Mouse (Mus musculus) heart, adult 9 months (tissue): ENCODE measurements around the gene Tmem150c.

Experiments used
- DNase-seq, 2 experiments: peaks; one replicate each; pipeline ENCODE4 v3.0.0; 2022; ENCODE audit warnings: low spot score in 2 of 2

Gene Tmem150c

DNA sequence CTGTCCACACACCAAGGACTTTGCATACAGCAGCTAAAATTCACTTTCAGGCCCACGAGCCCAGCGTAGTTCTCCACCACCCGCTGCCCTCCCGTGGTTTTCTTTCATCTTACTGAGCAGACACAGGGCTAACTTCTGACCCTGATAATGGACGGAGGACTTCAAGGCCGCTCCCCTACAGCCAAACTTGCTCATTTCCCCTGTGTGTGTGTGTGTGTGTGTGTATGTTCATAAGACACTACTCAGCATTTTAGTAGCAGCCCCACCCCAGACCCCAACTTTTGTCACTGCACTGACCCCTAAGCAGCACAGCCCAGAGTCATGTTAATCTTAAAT lies at the start of gene Tmem150c:
Tmem150c (minus strand) TSS at position 171 of the 336 bp plus-strand sequence.
- DNase-seq = no peak

DNA sequence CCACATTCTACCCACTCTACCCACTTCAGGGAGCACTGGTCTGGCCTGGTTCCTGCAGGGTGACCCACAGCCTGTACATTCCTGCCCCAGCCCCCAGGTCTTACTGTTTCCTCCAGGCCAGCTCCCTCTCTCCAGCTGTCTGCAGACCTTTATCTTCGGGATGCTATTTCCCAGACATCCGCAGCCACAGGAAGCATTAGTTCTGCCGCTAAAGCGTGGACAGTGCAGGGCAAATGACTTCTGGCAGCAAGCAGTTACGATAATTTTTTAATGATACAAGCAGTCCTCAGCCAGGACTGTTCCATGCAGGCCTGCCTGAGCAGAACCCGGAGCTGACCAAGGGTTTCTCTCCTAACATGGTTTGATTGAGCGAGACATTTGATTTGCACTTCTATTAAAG lies 49.5 kb upstream of the Tmem150c start:
- DNase-seq = no peak

DNA sequence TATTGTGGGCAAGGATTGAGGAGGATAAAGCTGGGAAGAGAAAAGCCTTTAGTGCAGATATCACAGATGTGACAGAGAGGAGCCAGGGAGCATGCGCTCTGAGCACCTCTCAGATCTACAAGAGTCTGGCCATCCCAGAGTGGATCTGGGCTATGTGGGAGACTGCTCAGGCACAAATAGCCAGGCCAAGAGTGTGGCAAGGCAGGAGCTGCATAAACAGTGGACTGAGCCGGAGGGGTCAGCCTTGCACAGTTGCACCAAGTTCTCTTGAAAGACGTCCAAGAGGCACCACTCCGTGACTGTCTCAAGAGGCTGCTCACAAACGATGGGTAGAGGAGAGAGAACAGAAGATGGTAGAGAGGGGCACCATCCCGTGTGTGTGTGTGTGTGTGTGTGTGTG lies 47.1 kb upstream of the Tmem150c start:
- DNase-seq = no peak

DNA sequence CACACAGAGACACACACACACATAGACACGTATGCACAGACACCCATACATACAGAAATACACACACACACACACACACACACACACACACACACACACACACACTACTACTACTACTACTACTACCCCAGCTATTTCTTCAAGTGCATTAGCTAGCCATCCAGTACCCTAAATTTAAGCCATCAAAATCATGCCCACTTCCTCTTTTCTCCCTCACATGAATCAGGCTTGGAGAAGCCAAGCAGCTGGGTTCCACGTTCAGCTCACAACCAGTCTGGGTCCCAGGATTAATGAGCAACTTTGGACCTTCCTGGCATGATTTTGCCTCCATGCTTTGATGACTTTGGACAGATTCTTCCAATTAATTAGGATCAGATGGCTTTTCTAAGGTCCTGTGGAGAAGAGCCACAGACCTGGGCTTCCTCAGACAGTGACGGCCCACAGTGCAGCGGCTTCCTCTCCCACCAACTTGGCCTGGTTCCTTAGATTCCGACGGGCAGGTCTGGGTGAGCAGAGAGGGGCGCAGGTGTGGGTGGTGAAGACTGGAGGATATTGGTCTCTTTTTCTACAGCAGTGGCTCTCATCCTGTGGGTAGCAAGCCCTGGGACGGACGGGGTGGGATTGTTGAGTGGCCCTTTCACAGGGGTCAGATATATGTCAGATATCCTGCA lies 46.0 kb upstream of the Tmem150c start:
- no peak for DNase-seq

DNA sequence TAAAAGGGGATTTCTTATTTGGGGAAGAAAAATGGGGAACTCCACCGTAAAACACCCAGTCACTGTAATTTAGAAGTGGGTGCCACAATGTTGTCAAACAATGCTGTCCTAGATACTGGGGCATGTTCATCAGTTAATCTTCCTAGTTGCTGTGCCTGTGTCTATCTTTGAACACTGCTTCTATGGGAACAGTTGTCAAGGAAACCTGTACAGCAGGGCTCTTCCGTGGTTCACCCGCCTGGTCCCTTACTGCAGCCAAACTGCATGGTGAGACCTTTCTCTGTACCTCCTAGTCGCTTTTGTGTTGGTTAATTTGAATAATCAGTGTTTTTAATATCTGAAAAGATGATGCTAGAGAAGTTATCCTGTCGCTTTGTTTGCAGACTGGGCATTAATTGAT lies 41.2 kb upstream of the Tmem150c start:
- DNase-seq = no peak

DNA sequence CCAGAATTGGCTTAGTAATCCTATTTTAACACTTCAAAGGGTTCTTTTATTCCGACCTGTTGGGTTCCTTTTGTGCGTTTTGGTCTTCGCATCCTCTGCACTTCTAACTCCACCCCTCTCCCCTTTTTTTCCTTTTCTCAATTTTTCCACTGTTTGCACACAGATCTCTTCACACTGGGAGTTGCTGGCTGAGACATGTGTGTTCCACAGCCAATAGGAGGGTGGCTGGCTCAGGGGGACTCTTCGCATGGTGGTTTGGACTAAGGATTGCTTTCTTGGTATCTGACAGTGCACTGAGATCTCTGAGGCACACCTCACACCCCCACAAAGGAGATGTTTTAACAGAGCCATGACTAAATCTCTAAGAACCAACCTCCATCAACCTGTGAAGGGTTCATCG lies 40.7 kb upstream of the Tmem150c start:
- DNase-seq = no peak

DNA sequence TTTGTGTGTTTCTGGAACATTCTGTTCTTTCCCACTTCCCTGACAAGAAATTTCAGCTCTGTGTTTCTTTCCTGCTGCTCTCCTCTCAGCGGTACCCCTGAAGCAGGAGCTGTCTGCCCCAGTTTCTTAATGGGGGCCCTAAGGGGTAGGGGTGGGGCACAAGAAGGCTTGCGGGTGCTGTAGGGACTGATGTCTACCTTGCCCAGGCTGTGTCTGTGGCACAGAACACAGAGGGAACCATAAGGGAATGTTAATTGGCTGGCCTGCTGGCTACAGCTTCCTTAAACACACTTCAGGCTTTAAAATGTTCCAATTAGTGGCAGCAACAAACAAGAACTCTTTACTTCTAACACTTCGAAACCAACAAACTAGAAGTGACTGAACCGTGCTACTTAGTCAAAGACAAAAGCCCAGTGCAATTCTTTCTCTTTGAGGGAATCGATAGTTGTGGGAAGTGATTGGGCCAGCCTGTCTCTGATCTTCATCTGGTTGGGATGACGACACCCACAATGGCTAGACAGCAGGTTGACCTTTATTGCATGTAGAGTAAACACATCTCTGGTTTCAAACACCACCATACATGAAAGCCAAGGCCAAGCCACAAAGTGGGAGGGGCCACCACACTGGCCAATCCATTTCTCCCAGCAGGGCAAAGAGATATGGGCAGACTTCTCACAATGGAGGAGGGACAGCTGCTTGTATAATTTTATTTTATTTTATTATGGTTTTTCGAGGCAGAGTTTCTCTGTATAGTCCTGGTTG lies 39.7 kb upstream of the Tmem150c start:
- no peak for DNase-seq

DNA sequence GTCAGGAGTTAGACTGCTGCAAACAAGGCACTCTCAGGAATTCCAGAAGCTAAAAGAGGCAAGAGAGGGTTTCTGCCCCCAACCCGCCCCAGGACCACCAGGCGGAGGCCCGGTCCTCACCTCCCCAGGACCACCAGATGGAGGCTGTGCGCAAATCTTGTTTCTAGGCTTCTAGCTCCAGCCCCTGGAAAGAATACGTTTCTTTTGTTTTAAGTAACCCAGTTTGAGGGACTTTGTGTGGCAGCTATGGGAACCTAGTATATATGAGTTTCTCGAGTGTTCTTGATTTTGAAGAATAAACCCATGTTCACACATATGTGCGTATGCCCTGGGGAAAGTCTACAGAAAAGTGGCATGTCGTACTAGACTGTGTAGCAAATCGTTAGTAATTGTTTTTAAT lies 37.9 kb upstream of the Tmem150c start:
- no peak for DNase-seq

DNA sequence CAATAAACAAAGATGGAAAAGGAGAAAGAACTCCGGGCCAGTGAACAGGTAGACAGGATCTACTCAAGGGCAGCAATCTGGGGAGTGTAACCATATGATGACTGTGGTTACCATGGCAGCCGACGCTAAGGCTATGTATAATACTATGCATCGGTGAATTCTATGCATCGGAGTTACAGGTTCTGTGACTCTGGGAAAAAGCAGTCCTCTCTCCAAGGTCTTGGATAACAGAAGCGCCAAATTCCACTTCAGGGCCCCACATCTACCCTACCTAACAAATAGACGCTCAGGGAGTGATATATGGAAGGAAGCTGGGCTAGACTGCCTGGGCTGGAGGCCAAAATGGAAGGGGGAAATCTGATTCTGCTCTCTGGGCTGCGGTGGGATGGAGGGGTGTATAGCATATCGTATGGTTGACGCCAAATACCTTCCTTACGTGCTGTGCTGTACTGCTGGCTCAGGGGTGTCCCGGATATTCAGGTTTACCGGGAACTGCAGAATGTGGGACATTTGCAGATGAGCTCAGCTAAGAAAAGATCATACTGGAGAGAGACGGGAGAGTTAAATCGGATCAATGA lies 37.3 kb upstream of the Tmem150c start:
- no peak for DNase-seq

DNA sequence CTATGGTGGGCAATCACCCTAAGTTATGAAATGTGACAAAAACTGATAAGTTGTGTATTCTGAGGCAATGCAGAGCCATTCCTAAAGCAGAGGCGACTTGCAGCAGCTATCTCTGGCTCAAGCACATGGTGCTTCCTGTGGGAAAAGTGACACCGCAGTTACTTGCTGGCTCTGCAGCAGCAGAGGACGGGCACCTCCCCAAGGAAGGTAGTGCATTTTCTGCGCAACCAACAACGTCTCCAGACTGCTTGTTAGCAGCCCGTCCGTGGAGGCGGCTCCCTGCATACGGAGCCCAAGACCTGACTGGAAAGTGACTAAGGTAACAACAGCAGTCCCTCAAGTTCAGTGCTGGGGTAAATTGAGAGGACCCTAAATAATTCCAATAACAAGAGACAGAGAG lies 36.8 kb upstream of the Tmem150c start:
- no peak for DNase-seq

DNA sequence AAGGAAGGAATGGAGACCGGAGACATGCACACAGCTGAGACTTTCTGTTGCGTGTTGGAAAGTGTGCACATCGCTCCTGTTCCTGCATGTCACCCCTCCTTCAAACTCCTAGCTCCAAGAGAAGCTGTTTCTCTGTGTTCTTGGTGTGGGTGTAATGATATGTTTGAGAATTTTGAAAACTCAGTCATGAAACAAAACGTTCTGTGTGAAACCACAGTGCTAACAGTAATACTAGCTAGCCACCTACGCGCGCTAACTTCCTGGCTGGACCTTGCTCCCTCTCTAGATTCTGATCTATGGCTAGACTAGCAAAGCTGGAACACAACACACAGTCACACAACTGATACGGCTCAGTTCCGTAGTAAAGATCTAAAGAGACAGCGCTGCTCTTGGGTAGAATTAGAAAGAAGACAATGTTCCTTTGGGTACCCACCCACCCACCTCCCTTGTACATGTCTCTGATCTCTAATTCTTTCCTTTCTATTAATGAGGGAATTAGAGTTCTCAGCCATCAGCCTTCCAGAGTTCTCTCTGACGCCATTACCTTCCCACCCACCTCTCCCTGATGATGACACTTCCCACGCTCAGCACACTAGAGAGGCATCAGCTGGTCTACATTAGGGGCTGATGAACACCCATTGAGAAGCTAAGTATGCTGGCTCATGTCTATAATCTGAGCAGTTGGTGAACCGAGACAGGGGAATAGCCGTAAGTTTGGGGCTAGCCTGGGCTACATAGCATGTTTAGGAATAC lies 32.0 kb upstream of the Tmem150c start:
- DNase-seq = no peak

DNA sequence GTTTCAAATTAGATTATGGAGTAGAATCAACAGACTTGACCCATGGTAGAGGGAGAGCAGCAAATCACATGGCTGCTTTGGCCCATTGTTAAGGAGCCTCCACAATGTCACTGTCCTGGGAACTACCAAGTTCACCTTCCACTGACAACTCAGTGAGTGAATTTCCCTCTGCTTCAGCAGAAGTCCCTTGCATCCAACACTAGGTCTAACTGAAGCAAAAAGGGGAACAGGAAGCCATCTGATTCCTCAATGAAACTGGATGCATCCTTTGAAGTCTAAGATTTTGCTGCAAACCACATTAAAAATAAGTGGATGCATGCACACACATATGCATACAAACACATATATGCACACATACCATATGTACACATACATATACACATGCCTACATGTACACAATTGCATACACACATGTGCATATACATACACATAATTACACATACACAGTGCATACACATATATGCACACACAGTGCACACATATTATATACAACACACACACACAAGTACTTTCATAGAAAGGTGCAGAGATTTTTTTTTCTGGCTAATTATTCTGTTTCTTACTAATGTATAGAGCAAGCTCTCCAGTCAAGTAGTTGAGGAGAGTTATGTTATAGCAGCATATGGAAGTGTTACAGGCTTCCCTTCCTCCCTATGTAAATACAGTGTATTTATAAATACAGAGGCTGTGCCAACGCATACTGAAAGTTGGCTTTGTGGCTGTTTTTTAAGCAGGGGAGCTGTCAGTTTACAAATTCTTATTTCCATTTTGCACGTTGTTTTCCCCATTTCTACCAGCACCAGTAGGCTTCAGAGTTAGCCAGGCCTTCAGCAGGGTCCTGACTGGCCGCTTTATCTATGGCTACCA lies 27.7 kb upstream of the Tmem150c start:
- no peak for DNase-seq

DNA sequence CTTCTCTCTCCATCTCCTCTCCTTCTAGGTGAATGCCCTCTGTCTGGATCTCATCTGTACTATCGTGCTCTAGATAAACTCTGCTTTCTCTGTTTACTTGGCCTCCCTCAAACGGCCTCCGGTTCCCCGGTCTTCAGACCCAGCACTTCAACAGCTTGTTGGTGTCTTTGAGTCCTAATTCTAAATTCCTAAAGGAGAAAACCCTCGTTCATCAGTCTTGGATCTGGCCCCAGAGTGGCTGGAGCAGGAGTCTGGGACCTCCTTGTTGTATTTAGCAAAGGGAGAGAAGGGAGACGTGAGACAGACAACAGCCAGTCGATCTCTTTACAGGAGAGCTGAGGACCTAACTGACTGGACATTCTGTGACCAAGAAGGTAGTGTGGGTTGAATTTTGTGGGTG lies 27.0 kb upstream of the Tmem150c start:
- no peak for DNase-seq

DNA sequence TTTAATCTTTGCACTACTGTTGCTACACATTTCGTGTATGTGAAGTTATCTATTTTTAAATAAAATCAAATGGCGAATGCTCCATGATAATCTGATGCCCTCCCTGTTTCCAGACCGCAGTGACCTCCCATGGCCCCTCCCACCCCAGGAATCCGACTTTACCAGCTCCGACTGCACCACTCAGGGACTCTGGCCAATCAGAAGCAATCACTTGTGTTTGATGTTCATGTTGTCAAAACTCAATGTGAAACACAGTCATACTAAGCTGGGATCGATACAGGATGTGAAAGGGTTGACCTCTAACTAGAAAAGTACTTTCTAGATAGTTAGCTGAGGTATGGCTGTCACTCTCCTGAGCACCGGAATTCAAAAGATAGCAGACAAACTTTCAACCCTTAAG lies 26.3 kb upstream of the Tmem150c start:
- no peak for DNase-seq

DNA sequence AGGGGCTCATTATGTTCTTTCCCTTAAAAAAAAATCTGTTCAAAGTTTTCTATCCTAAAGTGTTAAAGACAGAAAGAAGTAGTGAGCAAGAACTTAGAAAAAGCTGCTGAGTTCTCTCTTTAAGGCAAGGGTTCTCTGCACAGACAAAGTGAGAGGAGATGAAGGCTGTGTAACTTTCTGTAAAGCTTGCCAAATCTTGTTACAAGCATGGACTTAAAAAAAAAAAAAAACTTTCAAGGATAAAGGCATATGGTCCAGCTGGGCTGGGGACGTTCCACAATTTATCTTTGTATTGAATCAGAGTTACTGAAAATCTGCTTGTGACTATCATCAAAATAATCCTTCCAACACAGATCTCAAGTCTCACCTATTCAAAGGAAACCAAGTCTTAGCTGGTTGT lies 21.4 kb upstream of the Tmem150c start:
- DNase-seq = no peak

DNA sequence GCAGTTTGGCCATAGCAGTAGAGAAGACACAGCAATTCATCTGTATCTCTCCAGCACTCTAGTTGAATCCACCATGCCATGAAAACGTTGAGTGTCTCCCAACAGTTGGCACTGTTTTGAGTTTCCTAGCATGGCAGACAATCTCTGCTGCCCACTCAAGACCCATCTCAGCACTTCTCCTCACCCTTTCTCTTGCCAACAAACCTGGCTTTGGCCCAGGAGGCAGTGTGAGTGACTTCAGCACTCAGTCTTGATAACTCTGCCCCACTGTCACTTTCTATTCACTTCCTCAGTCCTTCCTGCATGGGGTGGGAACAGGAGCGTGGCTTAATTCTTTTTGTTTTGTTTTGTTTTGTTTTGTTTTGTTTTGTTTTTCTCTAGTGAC lies 19.2 kb upstream of the Tmem150c start:
- no peak for DNase-seq

DNA sequence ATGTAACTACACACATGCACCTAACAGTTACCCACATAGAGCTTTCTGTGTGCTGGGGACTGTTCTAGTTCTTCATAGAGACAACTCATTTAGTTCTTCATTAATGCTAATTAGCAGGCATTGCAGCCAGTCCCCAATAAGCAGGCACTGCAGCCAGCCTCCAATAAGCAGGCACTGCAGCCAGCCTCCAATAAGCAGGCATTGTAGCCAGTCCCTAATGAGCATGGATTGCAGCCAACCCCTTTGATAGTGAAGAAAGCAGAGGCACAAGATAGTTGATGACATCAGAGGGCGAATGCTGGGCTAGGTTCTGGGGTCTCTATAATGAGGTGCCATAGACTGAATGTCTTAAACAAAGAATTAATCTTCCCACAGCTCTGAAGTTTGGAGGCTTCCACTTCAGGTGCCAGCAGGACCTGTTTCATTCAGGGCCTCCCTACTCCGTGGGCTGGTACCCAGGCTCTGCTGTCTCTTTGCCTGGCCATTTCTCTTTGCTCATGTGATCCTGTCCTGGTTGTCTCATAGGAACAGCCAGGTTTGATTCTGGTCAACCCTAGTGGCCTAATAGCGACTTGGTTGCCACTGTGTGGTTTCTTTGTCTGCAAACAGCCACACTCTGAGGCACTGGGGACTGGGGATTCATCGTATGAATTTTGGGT lies 18.6 kb upstream of the Tmem150c start:
- DNase-seq = no peak

DNA sequence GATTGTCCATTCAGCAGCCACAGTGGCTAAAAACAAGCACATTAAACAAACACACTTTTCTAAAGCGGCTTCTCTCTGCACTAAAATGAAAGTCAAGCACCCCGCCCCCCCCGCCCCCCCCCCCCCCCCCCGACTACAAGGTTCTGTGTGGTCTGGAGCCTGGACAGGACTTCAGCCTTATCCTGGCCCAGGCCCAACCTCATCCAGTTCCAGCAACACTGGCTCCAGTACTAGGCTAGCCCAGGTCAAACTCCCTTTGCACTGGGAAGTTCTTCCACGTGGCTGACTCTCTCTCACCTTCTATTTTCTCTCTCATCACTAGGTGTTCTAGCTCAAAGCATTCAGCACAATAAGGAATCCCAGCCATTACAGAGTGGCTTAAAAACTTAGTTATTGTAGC lies 17.9 kb upstream of the Tmem150c start:
- no peak for DNase-seq

DNA sequence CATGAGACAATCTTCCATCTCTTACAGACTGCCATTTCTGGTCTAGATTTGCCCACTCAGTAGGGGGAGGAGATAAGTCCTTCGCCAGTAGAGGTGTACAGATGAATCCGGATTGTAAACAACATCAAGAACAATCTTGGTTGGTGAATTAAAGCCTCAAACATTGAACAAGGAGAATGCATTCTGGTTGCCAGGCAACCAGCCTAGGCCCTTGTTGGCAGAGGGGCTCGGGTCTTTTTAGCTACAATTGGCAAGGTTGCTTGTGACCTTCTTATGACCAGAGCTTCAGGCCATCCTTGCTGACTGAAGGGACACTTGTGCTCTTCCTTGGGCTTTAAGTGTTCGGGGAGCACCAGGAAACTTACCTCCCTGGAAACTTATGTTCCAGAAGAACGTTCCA lies 16.5 kb upstream of the Tmem150c start:
- DNase-seq = no peak

DNA sequence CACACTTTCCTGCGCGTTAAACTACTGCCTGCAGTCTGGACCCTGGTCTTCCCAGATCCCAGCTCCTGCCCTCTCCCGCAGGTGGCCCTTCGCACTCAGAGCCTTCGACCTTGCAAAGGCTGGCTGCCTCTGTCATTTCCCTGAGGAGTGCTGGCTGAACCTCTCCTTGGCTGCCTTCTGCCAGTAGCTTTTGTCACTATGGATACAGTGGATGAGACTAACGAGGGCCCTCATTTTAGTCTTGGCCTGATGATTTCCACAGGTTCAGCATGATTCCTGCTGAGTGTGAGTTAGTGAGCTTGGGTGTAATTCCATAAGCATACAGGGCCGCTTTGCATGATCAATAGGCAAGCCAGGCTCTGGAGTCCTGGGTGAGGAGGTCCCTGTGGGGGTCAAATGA lies 16.0 kb upstream of the Tmem150c start:
- DNase-seq = no peak

DNA sequence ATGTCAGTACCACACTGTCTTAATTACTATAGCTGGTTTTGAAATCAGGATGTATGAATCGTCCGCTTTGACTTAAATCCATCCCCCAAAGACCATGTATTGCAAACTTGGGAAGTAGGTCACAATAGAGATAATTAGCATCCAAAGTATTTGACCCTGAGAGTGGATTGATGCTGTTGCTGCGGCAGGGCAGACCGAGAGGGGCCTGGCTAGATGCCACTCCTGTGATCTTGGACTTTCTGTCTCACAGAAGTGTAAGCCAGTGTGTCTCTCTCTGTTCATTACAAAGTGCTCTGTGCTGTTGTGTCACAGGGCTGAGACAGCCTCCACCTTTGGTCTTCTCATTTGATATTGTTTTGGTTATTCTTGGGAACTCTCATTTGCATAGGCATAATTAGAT lies 12.5 kb upstream of the Tmem150c start:
- no peak for DNase-seq
